Mouse (Mus musculus): ENCODE data around the gene Arid3b.

- TF ChIP-seq CTCF (IDR thresholded peaks at IDR 0.05; ENCODE audit: low read depth) (no peak), EP300 (IDR thresholded peaks at IDR 0.05; ENCODE audit: low read depth) (no peak)
These were observed 38.4 kb upstream of the Arid3b start for GRCm38 (mm10) chr9:57874994-57875393.

All from liver, embryonic 14.5 days (tissue).